Mouse (Mus musculus) B cell, adult 2 months (primary cell): Measurements from ENCODE around the gene Arl3.

Experiments
- DNase-seq, 2 experiments: peaks; one replicate each; pipeline ENCODE4 v3.0.0; 2022

The Arl3 gene

DNA sequence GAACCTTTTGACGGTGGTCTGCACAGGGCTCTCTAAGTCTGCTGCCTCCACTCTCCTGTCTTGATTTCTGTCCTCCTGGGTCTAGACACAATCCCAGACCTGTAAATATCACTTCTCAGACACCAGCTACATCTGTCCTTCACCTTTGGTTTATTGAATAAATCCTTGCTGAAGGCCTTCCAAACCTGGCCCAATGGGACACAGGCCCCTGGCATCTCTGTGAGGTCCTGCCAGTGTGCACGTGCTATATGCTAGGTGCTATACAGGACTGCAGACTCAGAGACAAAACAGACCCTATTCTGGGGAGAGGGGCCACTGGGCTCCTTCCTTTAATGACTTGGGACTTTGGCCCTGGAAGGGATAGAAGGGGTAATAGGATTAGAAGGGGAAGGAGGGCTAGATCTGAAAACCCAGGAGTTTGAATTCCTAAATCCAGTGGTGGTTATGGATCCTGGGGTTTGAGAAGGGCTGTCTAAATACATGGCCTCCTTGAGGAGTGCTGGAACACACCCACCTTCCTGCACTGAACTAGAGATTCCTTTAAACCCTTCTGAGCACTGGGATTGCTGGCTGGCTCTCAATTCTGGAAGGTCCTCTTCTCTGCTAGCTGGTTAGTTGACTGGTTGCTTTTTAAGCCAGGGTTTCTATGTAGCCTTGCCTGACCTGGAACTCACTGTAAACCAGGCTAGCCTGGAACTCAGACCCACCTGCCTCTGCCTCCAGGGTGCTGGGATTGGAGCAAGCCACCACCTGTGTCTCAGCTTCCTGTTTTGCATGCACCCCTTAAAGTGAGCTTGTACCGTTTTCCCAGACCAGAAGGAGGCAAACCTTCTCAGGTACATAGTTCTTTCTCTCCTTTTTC, 56.1 kb downstream of the Arl3 start:
- DNase-seq, result peak; percentile 40 to 43

DNA sequence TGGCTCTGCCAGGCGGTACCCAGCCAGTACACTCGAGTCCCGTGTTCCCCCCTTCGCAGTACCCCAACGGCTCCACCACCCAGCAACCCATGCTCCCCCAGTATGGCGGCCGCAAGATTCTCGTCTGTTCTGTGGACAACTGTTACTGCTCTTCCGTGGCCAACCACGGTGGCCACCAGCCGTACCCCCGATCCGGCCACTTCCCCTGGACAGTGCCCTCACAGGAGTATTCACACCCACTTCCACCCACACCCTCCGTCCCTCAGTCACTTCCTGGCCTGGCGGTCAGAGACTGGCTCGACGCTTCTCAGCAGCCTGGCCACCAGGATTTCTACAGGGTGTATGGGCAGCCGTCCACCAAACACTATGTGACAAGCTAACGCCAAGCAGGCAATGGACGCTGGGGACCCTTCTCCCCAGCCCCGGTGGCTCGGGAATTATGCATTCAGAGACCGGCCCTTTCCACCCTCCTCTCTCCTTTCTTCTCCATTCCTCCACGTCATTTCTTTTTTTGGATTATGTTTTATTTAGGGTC, 57.6 kb downstream of the Arl3 start:
- no peak for DNase-seq

DNA sequence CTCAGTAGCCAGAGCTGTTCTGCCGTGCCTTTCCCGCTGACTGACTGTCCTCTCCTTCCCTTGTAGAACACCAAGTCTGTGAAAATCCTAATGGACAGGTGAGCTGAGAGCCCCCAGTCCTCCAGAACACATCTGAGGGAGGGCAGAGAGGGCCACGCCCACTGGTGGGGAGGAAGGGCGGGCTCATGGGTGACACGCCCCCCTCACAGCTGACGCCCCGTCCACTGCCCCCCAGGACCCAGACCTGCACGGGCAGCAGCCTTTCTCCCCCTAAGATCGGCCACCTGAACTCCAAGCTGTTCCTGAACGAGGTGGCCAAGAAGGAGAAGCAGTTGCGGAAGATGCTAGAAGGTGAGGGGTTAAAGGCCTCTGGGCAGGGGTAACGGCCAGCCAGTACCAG, 58.6 kb downstream of the Arl3 start:
- DNase-seq, result no peak

DNA sequence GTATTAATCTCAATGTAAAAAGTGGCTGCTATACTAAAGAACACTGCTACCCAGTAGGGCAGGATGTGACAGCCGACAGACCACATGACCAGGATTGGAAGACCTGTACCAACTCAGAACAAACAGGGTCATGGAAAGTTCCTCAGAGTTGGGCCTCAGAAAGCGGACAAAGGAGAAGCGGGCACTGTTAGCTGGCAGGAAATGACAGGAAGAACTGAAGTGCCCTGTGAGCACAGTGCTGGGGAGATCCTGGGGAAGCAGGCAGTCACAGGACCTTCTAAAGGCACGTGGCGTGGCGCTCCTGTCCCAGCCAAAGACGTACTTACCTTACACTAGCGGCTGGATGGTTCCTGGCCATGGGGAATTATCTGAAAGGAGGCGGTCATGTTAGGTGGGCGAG, 61.7 kb downstream of the Arl3 start:
- peak in 1 of 2 experiments; percentile 30 for DNase-seq

GRCm38 (mm10) chr19:46510824-46511223, 62.2 kb downstream of the Arl3 start:
- DNase-seq, result peak; percentile 45 to 56

DNA sequence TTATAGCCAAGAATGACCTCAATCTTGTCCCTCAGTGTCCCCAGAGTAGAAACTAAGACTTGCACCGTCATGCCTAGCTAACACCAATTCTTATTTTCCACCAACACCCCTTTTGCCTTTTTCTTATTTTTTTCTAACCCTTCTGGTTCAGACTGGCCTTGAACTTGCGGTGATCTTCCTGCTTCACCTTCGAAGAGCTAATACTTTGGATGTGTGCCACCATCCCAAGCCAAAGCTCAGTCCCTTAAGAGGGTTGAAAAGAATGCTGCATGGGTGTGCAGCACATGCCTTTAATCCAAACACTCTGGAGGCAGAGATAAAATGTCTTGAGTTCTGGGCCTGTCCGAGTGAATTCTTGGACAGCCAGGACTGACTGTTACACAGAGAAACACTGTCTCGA, 62.6 kb downstream of the Arl3 start:
- DNase-seq, result no peak

- no peak for DNase-seq
These were observed 63.3 kb downstream of the Arl3 start for GRCm38 (mm10) chr19:46509736-46510135.

- no peak for DNase-seq
These were observed 63.8 kb downstream of the Arl3 start for GRCm38 (mm10) chr19:46509202-46509601.

DNA sequence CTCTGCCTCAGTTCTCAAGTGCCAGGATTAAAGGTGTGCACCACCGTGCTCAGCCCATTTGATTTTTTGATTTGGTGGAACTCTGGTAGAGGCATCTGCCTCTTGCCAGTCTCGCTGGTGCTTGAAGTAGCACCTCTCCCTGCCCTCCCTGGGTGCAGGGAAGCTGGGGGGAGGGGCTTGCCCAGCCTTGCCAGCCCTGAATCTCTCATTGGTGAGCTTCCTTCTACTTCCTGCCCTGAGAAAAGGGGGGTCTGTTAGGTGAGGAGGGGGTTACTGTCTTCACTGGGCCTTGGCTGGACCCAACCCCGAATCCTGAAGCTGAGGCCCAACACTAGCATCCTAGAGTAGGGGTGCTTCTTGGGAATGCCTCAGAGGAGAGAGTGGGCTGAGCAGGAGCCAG, 64.3 kb downstream of the Arl3 start:
- no peak for DNase-seq

DNA sequence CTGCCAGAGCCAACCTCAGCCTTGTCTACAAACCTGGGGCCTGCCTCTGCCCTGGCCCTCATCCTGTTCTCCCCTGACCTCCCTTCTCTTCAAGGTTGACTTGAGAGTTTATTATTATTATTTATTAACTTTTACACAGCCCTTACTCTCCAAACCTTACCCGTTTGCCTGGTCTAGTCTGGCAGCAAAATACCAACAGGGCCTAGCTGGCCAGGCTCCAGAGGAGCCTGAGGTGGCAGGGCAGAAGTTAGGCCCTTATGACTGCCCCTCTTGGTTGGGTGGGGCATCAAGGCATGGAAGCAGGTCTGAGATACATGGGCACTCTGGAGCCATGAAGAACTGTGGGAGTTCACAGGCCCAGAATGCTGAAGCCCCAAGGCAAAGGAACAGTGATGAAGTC, 65.2 kb downstream of the Arl3 start:
- no peak for DNase-seq

- no peak for DNase-seq
These were observed 65.8 kb downstream of the Arl3 start for GRCm38 (mm10) chr19:46507181-46507581.

DNA sequence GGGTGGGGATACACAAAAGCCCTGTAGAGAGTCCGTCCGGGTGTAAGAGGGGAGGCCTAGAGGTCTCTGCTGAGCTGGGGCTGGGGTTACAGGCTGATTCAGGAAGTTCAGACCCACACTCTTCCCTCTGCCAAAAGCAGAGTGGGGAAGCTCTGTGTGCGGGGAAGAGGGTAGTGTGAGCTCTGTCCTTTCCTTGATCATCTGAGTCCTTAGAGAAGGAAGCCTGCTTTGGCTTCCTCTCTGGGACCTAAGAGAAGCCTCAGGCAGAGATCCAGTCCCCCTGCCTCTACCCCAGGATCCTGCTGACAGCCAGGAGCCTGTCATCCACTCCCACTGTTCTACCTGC, 66.7 kb downstream of the Arl3 start:
- DNase-seq, result no peak

- no peak for DNase-seq
These were observed 67.2 kb downstream of the Arl3 start for GRCm38 (mm10) chr19:46505646-46506371.

- no peak for DNase-seq
These were observed 68.1 kb downstream of the Arl3 start for GRCm38 (mm10) chr19:46504822-46505417.

DNA sequence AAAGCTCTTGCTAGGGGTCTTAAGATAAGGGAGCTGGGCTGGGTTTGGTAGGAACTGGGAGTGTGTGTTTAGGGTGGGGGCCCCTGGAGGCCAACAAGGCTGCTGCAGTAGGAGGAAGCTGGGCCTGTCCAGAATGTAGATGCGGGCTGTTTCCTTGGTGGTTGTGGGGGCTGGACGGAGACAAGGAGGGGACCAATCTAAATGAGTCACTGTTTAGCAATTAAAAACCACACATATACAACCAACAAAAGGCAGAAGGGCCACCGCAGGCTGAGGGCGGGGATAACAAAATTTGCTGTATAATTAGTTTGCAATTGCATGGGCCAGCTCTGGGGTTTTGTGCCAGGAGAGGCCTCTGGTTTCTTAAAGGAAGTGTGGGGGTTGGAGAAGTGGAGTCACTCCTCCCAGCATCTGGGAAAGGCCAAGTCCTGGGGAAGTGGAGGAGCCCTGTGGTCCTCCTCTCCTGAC, 68.9 kb downstream of the Arl3 start:
- peak; percentile 62 to 65 for DNase-seq

DNA sequence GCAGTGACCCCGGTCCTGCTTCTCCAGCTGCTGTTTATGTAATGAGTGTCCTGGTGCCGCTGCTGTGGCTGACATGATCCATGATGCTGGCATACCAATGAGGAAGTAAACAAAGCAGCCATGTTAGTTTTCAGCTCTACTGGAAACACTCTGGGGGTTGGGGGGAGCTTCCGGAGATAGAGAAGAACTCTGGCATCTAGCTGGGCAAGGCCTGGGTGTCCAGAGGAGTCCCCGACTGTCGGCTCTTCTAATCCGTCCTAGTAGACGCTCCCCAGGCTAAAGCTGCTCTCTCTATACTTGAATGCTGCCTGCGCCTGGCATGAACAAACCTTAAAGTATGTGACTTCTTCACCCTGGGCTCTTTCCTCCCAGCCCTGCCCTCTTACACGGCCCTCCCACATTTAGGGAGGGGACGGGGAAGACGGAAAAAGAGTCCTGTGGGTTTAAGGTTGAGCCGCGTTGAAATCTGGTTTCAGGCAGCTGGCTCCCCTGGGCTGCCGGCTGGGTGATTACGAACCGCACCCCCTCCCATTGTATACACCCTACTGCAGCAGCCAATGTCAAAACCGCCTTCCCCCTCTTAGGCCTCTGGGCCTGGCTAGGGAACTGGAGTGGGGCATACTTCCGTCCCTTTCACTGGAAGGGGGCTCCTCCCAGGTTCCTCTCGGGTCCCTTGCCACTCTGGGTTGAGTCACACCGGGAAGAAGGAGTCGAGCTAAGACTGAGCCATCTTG, 69.5 kb downstream of the Arl3 start:
- DNase-seq, result peak; percentile 65 to 70

- peak; percentile 88 to 90 for DNase-seq
These were observed 70.4 kb downstream of the Arl3 start for GRCm38 (mm10) chr19:46502471-46503166.

DNA sequence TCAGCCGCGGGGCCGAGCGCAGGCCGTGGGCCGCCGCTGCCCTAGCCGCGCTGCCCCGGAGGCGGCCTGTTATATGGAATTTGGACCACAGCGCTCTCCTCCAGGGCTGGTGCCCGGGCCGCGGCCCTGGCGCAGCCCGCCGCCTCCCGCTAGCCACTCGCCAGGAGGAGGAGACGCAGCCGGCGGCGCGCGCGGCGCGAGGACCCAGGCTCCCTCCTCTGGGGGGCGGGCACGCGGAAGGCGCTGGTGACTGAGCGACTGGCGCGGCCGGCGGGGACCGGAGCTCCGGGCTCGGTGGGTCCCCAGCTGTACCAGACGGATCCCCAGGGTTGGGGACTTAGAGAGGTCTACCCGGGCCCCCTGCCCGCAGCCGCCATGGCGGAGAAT, 70.9 kb downstream of the Arl3 start:
- peak; percentile 81 to 85 for DNase-seq

GRCm38 (mm10) chr19:46501401-46502068, 71.5 kb downstream of the Arl3 start, which contains the start of gene Trim8:
Gene Trim8, plus strand, starts transcription at chr19:46501702.
- DNase-seq, result peak; percentile 69 to 74

GRCm38 (mm10) chr19:46500581-46501341, 72.2 kb downstream of the Arl3 start:
- peak; percentile 56 to 64 for DNase-seq
